Mouse (Mus musculus): ENCODE measurements at regions not wholly inside any gene's neighbourhood (a gene's known extent, or its start where the extent isn't known, plus 50 kb on each side); places are given as distances from the start of the nearest gene placed in this dataset.

DNA sequence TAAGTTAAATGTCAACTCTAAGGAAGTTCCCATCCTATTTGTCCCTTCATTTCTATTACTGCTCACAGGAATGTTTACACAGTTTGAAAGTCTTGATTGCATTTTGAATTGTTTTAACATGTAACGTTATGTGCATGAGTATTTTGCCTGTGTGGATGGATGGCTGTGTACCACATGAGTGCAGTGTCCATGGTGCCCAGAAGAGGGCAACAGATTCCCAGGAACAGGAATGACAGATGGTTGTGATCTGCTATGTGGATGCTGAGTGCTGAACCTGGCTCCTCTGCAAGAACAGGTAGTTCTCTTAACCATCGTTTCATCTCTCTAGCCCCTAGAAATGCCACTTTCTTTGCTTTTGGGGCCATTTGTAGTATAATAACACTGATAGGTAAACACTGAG lies 597.9 kb upstream of the Zwint start:
- DNase-seq (ENCODE audit: low read depth) = no peak
- TF ChIP-seq POLR2A (IDR thresholded peaks at IDR 0.05; ENCODE audit: borderline replicate concordance, extremely low read depth, insufficient read depth, insufficient read length, poor library complexity, severe bottlenecking) (no peak), CTCF (IDR thresholded peaks at IDR 0.05; ENCODE audit: borderline replicate concordance, extremely low read depth, insufficient read depth, insufficient read length) (0 out of 2 replicates have a peak, but pooled peaks have one; percentile 5)

DNA sequence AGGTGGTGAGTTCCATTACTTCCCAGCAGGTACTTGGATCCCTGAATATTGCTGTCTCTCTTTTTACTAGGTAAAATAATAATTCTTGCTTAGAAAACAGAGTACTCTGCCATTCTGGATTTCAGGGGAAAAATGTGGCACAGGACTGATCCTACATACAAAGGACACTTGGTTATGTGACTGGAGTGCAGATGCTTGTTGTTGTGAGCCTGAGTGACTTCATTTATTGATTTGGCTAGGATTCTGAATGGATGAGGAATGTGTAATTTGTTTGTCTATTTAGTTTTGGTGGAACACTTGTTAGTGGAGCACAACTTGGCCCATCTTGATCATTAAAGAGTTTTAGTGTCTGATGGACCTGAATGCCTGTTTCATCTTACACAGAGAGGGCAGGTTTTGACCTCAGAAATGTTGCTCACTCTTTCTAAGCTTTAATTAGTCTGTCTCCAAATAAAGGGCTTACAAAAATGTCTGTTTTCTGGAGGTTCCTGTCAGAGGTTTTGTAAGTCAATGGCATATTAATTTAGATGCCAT lies 583.4 kb upstream of the Zwint start:
- peak; percentile 78 for DNase-seq (ENCODE audit: low read depth)
- TF ChIP-seq POLR2A (IDR thresholded peaks at IDR 0.05; ENCODE audit: borderline replicate concordance, extremely low read depth, insufficient read depth, insufficient read length, poor library complexity, severe bottlenecking) (no peak), CTCF (IDR thresholded peaks at IDR 0.05; ENCODE audit: borderline replicate concordance, extremely low read depth, insufficient read depth, insufficient read length) (no peak)

DNA sequence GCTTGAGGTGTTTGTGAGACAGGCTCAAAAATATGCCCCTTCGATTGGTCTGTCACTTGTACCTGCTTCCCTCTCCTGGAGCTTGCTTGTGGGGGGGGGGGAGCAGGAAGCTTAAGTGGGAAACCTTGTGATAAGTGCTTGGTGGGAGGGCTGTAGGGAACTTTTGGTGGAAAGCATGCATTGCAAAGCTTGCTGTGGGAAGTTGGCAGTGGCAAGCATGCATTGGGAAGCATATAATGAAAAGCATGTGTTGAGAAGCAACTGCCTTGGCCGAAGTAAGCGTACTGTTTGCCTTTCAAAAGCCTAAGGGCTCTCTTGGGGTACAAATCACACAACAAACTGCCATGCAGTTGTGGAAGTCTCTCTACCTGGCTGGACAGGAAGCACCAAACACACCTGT lies 576.3 kb upstream of the Zwint start:
- TF ChIP-seq POLR2A (IDR thresholded peaks at IDR 0.05; ENCODE audit: borderline replicate concordance, extremely low read depth, insufficient read depth, insufficient read length, poor library complexity, severe bottlenecking) (no peak), CTCF (IDR thresholded peaks at IDR 0.05; ENCODE audit: borderline replicate concordance, extremely low read depth, insufficient read depth, insufficient read length) (no peak)
- no peak for DNase-seq (ENCODE audit: low read depth)

DNA sequence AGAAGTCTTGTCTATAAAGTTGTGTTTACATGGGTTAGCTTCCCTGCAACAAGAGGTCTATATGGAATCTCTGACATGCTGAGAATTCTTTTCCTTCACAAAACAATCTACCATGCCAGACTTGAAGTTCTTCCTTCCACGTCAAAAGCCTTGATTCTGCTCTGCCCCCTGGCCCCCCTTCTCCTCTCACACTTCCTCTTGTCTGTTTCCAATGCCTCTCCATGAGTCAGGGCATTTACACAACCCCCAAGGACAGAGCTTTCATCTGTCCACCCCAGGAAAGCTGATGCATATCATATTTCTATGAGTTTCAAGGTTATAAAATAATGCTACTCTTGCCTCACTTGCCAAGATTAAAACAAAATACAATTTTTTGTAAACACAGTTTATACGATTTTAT lies 557.7 kb upstream of the Zwint start:
- no peak for DNase-seq (ENCODE audit: low read depth)
- TF ChIP-seq CTCF (IDR thresholded peaks at IDR 0.05; ENCODE audit: borderline replicate concordance, extremely low read depth, insufficient read depth, insufficient read length) (no peak), POLR2A (IDR thresholded peaks at IDR 0.05; ENCODE audit: borderline replicate concordance, extremely low read depth, insufficient read depth, insufficient read length, poor library complexity, severe bottlenecking) (no peak)

DNA sequence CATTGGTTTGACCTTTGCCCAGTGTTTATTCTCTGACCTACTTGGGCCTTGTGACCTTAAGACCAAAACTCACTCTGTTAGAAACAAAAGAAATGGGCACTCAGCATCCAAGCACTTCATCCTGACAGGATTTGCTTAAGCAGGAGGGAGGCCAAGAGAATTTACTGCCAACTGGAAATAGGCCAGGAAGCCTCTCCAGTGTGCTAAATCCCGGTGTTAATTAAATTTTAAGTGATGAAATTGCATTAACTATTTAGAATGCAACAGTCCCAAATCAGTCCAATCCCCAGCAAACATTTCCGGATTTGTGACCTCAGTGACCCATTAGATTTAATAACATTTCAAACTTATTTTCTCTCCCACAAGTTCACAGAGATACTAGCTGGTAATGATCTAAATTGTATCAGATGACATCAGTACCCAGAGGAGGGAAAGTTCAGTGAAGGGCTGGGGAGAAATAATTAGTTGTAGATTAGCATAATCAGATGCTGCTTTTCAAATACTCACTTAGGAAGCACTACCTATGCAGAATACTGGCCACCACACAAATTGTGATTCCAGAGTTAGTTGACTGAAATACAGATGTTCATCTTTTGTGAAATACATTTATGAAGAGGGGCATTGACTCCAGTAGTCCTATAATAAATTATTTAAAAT lies 555.4 kb upstream of the Zwint start:
- peak; percentile 94 for DNase-seq (ENCODE audit: low read depth)

DNA sequence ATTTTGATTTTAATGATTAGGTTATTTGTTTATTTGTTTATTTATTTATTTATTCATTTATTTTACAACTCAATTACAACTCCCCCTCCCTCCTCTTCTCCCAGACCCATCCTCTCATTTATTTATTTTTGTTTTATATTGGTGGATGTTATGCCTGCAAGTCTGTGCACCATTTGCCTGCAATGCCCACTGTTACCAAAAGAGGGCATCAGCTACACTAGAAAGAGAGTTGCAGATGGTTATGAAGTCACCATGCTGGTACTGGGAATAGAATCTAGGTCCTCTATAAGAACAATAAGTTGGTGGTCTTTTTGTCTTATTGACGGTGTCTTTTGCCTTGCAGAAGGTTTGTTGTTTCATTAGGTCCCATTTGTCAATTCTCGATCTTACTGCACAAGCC lies 535.2 kb upstream of the Zwint start:
- DNase-seq (ENCODE audit: low read depth) = no peak
- TF ChIP-seq POLR2A (IDR thresholded peaks at IDR 0.05; ENCODE audit: borderline replicate concordance, extremely low read depth, insufficient read depth, insufficient read length, poor library complexity, severe bottlenecking) (no peak), CTCF (IDR thresholded peaks at IDR 0.05; ENCODE audit: borderline replicate concordance, extremely low read depth, insufficient read depth, insufficient read length) (peak; percentile 2; the same call in 1 of the 2 replicates)

More for the DNA sequence above, 555.4 kb upstream of the Zwint start:
- no peak for TF ChIP-seq POLR2A (IDR thresholded peaks at IDR 0.05; ENCODE audit: borderline replicate concordance, extremely low read depth, insufficient read depth, insufficient read length, poor library complexity, severe bottlenecking)
- no peak for TF ChIP-seq CTCF (IDR thresholded peaks at IDR 0.05; ENCODE audit: borderline replicate concordance, extremely low read depth, insufficient read depth, insufficient read length)

DNA sequence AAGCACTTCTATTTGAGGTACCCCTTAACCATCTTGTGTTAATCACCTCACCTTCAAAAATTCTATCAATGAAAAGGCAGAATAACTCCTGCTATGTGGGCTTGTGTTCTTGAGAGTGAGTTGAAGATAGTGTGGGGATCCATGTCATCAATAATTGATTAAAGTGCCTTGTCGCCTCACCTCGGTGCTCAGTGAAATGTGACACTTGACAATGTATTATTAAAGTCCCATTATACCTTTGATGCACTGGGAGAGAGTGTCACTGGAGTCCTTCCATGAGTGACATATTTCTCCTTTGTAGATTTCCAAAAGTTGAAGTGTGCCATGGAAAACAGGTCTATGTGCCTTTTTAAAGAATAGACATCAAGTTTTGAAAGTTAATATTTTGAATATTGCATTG lies 522.2 kb upstream of the Zwint start:
- no peak for TF ChIP-seq CTCF (IDR thresholded peaks at IDR 0.05; ENCODE audit: borderline replicate concordance, extremely low read depth, insufficient read depth, insufficient read length)
- no peak for TF ChIP-seq POLR2A (IDR thresholded peaks at IDR 0.05; ENCODE audit: borderline replicate concordance, extremely low read depth, insufficient read depth, insufficient read length, poor library complexity, severe bottlenecking)
- peak; percentile 37 for DNase-seq (ENCODE audit: low read depth)

All from brain, embryonic 14.5 days (tissue).